Mouse (Mus musculus) liver, embryonic 16.5 days (tissue): ENCODE results near the gene Dip2a. TPM values are rescaled to one million over a fixed set of nuclear protein-coding genes. Genes with fewer than 3 reads are reported as not detected.

Experiments used
- ATAC-seq: fragments of 200-750 bp; cut with Nextera tagmentation; 2 replicates; pipeline ENCODE4 v1.8.0; 2017; ENCODE audit warnings: low read depth, mild to moderate bottlenecking, moderate number of reproducible peaks, moderate library complexity
- H3K27ac ChIP-seq: fragments of 300-500 bp; sonication (generic); 2 replicates; pipeline ENCODE4 v1.5.1; 2014; ENCODE audit warnings: mild to moderate bottlenecking, low read length
- H3K27me3 ChIP-seq: fragments of 300-500 bp; sonication (generic); 2 replicates; pipeline ENCODE4 v1.6.1; 2014; ENCODE audit warnings: low read depth, low read length, mixed read lengths; ENCODE audit not compliant: control insufficient read depth, insufficient read depth
- H3K36me3 ChIP-seq: fragments of 300-500 bp; sonication (generic); 2 replicates; pipeline ENCODE4 v1.6.1; 2014; ENCODE audit warnings: mild to moderate bottlenecking; ENCODE audit not compliant: control insufficient read depth, insufficient read depth
- H3K4me1 ChIP-seq: fragments of 300-500 bp; sonication (generic); 2 replicates; pipeline ENCODE4 v1.6.1; 2014; ENCODE audit warnings: low read depth, low read length, mixed read lengths; ENCODE audit not compliant: control insufficient read depth
- H3K4me2 ChIP-seq: fragments of 300-500 bp; sonication (generic); 2 replicates; pipeline ENCODE4 v1.6.1; 2014; ENCODE audit warnings: low read depth, low read length, mixed read lengths
- H3K4me3 ChIP-seq: fragments of 300-500 bp; sonication (generic); 2 replicates; pipeline ENCODE4 v1.5.1; 2014; ENCODE audit warnings: low read depth, mild to moderate bottlenecking, low read length
- H3K9ac ChIP-seq: fragments of 300-500 bp; sonication (generic); 2 replicates; pipeline ENCODE4 v1.6.1; 2014; ENCODE audit warnings: low read depth, low read length
- H3K9me3 ChIP-seq: fragments of 300-500 bp; sonication (generic); replicated peaks from 2 replicates; pipeline ENCODE4 v1.6.1; 2016; ENCODE audit warnings: low read length; ENCODE audit not compliant: control insufficient read depth
- WGBS: fragments of 180-500 bp; shearing (Covaris S2); extraction: QIAGEN DNeasy Blood & Tissue Kit; methylation state at CpG from one replicate; pipeline ENCODE4 v1.1.7; 2014; ENCODE audit not compliant: insufficient replicate concordance; 5-methylcytosine and 5-hydroxymethylcytosine counted together
- polyA plus RNA-seq: library from polyadenylated mRNA; unstranded; fragments of >200 nt; fragmentation: Nextera tagmentation; extraction: Ambion mirVana; gene quantifications from 2 replicates; pipeline ENCODE4 v1.2.1, GENCODE M21; 2015

The Dip2a gene
- polyA plus RNA-seq, result 1.1 and 1.6 TPM in 2 replicates

GRCm38 (mm10) chr10:76344711-76345539, at the start of gene Dip2a:
Gene Dip2a (minus strand): TSS chr10:76345291.
- peaks cover 13% of the 10 kb centered on the region for H3K4me1 ChIP-seq
- peak within 1 kb of the TSS; percentile 77 for H3K9ac ChIP-seq
- ATAC-seq, result peak; percentile 96
- peak within 1 kb of the TSS; percentile 81 for H3K4me3 ChIP-seq
- no peaks in the 10 kb centered on the region for H3K36me3 ChIP-seq
- WGBS, result under 1% methylated on average over 74 of the region's 94 CpGs
- H3K4me2 ChIP-seq, result peak within 1 kb of the TSS; percentile 98
- no peaks in the 10 kb centered on the region for H3K9me3 ChIP-seq
- H3K27ac ChIP-seq, result peak within 1 kb of the TSS; percentile 46; the same call in 1 of the 2 replicates
- H3K27me3 ChIP-seq, result peaks cover 9% of the 10 kb centered on the region

GRCm38 (mm10) chr10:76392596-76392995, 47.5 kb upstream of the Dip2a start:
- Histone ChIP-seq H3K4me1 (no peaks in the 10 kb centered on the region), H3K27ac (no peak overlapping the region), H3K36me3 (peaks cover 40% of the 10 kb centered on the region), H3K9ac (no peak overlapping the region), H3K4me3 (no peak overlapping the region), H3K27me3 (no peaks in the 10 kb centered on the region), H3K9me3 (no peaks in the 10 kb centered on the region), H3K4me2 (no peak overlapping the region)
- 86% methylated on average over 12 of the region's 12 CpGs for WGBS
- ATAC-seq, result no peak

- Histone ChIP-seq H3K27me3 (no peaks in the 10 kb centered on the region), H3K9me3 (no peaks in the 10 kb centered on the region), H3K9ac (no peak overlapping the region), H3K4me3 (no peak overlapping the region), H3K4me2 (no peak overlapping the region), H3K36me3 (peaks cover 43% of the 10 kb centered on the region), H3K4me1 (no peaks in the 10 kb centered on the region), H3K27ac (no peak overlapping the region)
- no peak for ATAC-seq
- WGBS, result 89% methylated on average over 9 of the region's 9 CpGs
Measured at GRCm38 (mm10) chr10:76391786-76392185, 46.7 kb upstream of the Dip2a start.

GRCm38 (mm10) chr10:76391166-76391565, 46.1 kb upstream of the Dip2a start:
- Histone ChIP-seq H3K9me3 (no peaks in the 10 kb centered on the region), H3K4me2 (no peak overlapping the region), H3K9ac (no peak overlapping the region), H3K36me3 (peaks cover 47% of the 10 kb centered on the region), H3K27ac (no peak overlapping the region), H3K4me3 (no peak overlapping the region), H3K27me3 (no peaks in the 10 kb centered on the region), H3K4me1 (no peaks in the 10 kb centered on the region)
- no peak for ATAC-seq
- WGBS, result 90% methylated on average over 9 of the region's 9 CpGs

GRCm38 (mm10) chr10:76374981-76375380, 29.9 kb upstream of the Dip2a start:
- no peaks in the 10 kb centered on the region for H3K4me1 ChIP-seq
- no peak overlapping the region for H3K9ac ChIP-seq
- H3K36me3 ChIP-seq, result peaks cover 37% of the 10 kb centered on the region
- no peak for ATAC-seq
- H3K9me3 ChIP-seq, result no peaks in the 10 kb centered on the region
- H3K27ac ChIP-seq, result no peak overlapping the region
- no peak overlapping the region for H3K4me3 ChIP-seq
- no peak overlapping the region for H3K4me2 ChIP-seq
- H3K27me3 ChIP-seq, result no peaks in the 10 kb centered on the region
- WGBS, result 92% methylated on average over 18 of the region's 18 CpGs

- H3K4me2 ChIP-seq, result no peak overlapping the region
- H3K4me1 ChIP-seq, result no peaks in the 10 kb centered on the region
- ATAC-seq, result no peak
- WGBS, result 69% methylated on average over 3 of the region's 3 CpGs
- no peak overlapping the region for H3K9ac ChIP-seq
- H3K27me3 ChIP-seq, result no peaks in the 10 kb centered on the region
- no peaks in the 10 kb centered on the region for H3K9me3 ChIP-seq
- peaks cover 41% of the 10 kb centered on the region for H3K36me3 ChIP-seq
- no peak overlapping the region for H3K27ac ChIP-seq
- no peak overlapping the region for H3K4me3 ChIP-seq
Measured at GRCm38 (mm10) chr10:76371736-76372135, 26.6 kb upstream of the Dip2a start.

GRCm38 (mm10) chr10:76368766-76369165, 23.7 kb upstream of the Dip2a start:
- peaks cover 39% of the 10 kb centered on the region for H3K36me3 ChIP-seq
- no peaks in the 10 kb centered on the region for H3K4me1 ChIP-seq
- WGBS, result 87% methylated on average over 13 of the region's 13 CpGs
- no peaks in the 10 kb centered on the region for H3K9me3 ChIP-seq
- no peak overlapping the region for H3K4me3 ChIP-seq
- ATAC-seq, result no peak
- no peak overlapping the region for H3K9ac ChIP-seq
- H3K4me2 ChIP-seq, result no peak overlapping the region
- no peak overlapping the region for H3K27ac ChIP-seq
- H3K27me3 ChIP-seq, result no peaks in the 10 kb centered on the region

GRCm38 (mm10) chr10:76363233-76363632, 18.1 kb upstream of the Dip2a start:
- Histone ChIP-seq H3K27ac (no peak overlapping the region), H3K9me3 (no peaks in the 10 kb centered on the region), H3K36me3 (peaks cover 22% of the 10 kb centered on the region), H3K9ac (no peak overlapping the region), H3K4me1 (no peaks in the 10 kb centered on the region; the same call in 1 of the 2 replicates), H3K27me3 (no peaks in the 10 kb centered on the region), H3K4me2 (no peak overlapping the region), H3K4me3 (no peak overlapping the region)
- ATAC-seq, result no peak
- 65% methylated on average over 3 of the region's 3 CpGs for WGBS

GRCm38 (mm10) chr10:76358468-76358867, 13.4 kb upstream of the Dip2a start:
- no peak for ATAC-seq
- no peaks in the 10 kb centered on the region for H3K9me3 ChIP-seq
- H3K4me3 ChIP-seq, result no peak overlapping the region
- no peaks in the 10 kb centered on the region; the same call in 1 of the 2 replicates for H3K4me1 ChIP-seq
- H3K27me3 ChIP-seq, result no peaks in the 10 kb centered on the region
- H3K9ac ChIP-seq, result no peak overlapping the region
- 74% methylated on average over 5 of the region's 5 CpGs for WGBS
- H3K36me3 ChIP-seq, result peaks cover 29% of the 10 kb centered on the region
- H3K4me2 ChIP-seq, result no peak overlapping the region
- H3K27ac ChIP-seq, result no peak overlapping the region
